Mouse (Mus musculus): ENCODE data around the gene Iars2. TPM values are rescaled to one million over a fixed set of nuclear protein-coding genes. Genes with fewer than 3 reads are reported as not detected.

Gene Iars2
- polyA plus RNA-seq, 1 experiment, result 72.7 TPM

DNA sequence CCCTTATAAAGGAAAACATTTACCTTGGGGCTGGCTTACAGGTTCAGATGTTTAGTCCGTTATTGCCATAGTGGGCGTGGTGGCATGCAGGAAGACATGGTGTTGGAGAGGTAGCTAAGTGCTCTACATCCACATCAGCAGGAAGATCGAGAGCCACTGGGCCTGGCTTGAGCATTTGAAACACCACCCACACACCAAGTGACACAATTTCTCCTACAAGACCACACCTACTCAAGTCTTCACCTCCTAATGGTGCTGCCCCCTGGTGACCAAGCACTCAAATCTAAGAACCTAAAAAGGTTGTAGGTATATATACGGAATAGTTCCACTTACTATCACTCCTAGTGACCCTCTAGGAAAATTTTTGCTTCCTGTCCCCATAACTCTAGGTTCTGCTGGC is 92.7 kb downstream of the Iars2 start:
- Histone ChIP-seq H3K4me3 (ENCODE audit: insufficient read depth, low read depth, low read length) (no peak overlapping the region), H3K4me1 (ENCODE audit: control insufficient read depth, insufficient read depth, insufficient read length, low read length) (no peaks in the 10 kb centered on the region), H3K27ac (replicated peaks; ENCODE audit: low read depth, low read length) (no peak overlapping the region)

DNA sequence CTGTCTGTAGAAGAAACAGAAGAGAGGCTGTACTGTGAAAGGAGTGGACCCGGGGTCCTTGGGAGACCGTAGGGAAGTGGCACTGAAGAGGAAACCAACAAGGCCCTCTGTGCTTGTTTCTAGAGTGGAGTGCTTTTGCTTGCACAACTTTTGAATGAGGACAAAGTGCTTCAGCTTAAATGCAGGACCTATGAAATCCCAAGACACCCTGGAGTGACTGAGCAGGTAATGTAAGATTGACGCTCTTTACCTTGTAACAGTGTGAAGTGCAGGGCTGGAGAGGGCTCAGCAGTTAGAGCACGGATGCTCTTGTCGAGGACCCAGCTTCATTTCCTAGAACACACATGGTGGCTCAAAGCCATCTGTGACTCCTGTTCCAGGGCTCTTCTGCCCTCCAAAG is 93.4 kb downstream of the Iars2 start:
- H3K27ac ChIP-seq (replicated peaks; ENCODE audit: low read depth, low read length), result no peak overlapping the region
- H3K4me3 ChIP-seq (ENCODE audit: insufficient read depth, low read depth, low read length), result no peak overlapping the region
- H3K4me1 ChIP-seq (ENCODE audit: control insufficient read depth, insufficient read depth, insufficient read length, low read length), result no peaks in the 10 kb centered on the region

Other genes starting within 250 kb of the Iars2 start
- 13.0 and 13.5 TPM in 2 replicates for gene Rab3gap2, start 125.3 kb downstream of the Iars2 start, polyA plus RNA-seq (2012; ENCODE audit: insufficient read depth, insufficient read length, missing spikeins)
- 79.7 TPM in 2 replicates for gene Bpnt1, start 2.8 kb upstream of the Iars2 start, polyA plus RNA-seq (2012; ENCODE audit: insufficient read depth, insufficient read length, missing spikeins)
- 35.6 and 40.4 TPM in 2 replicates for gene Eprs, start 33.6 kb upstream of the Iars2 start, polyA plus RNA-seq (2012; ENCODE audit: insufficient read depth, insufficient read length, missing spikeins)
- not detected in 2 replicates for gene Slc30a10, start 125.5 kb upstream of the Iars2 start, polyA plus RNA-seq (2012; ENCODE audit: insufficient read depth, insufficient read length, missing spikeins)

Measured in brown adipose tissue, adult 24 weeks (tissue).